Mouse (Mus musculus): ENCODE measurements at regions not wholly inside any gene's neighbourhood (a gene's known extent, or its start where the extent isn't known, plus 50 kb on each side); places are given as distances from the start of the nearest gene placed in this dataset.

DNA sequence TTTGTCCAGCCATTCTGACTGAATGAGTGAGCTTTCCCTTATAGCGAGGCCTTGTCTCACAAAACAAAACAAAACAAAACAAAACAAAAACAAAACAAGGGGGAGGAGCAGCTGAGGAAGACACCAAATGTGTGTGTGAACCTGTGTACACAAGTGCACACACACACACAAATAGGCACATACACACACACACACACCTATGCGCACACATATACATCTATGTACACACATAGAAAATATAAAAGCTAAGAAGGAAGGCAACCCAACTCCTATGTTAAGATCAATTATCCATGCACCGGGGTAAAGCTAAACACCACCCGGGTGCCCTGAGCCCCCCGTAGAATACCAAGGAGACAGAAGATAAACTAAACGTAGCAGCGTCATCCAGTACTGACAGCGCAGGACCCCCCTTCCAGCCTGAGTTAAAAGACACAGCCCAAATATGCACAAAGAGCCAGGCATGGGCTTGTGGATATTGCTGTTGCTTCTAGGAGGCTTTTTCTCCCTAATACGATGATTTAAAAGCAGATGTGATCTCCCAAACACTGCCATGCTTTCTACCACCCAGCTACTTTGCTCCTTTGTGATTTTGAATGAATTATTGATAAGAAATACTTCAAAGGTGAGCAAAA, 108.4 kb upstream of the Ptbp2 start:
- no peak for DNase-seq

DNA sequence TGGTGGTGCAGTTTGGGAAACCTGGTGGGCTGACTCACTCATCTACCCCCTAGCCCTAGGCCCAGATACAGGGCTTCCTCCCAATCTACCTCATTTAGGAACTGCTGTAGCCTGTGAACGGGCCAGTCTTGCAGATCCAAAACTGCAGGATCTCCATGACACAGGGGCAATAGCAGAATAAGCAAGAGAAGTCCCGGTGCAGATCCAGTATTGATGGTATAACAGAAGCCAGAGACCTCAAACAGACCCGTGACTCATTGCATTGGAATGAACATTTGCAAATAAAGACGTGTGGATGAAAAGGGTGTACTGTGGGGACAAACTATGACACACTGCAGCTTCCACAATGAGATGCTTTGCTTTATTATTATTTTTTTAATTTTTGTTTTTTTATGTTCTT, 106.6 kb upstream of the Ptbp2 start:
- no peak for DNase-seq

DNA sequence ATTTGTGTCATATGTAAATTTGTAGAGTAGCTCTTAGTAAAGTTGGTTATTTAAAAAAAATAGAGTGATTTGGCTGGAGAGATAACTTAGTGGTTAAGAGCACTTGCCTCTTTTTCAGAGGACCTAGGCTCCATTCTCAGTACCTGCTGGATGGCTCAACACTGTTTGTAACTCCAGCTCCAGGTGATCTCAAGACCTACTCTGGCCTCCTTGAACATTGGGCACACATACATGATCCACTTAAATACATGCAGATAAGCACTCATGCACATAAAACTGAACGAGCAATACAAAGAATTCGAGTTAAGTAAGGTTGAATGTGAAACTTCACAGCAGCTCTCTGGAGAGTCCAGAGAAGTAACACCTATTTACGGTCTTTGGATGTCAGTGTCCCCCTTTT, 104.2 kb upstream of the Ptbp2 start:
- no peak for DNase-seq

GRCm38 (mm10) chr3:119876395-119876794, 92.1 kb upstream of the Ptbp2 start:
- no peak for DNase-seq

- no peak for DNase-seq
Measured at GRCm38 (mm10) chr3:119875061-119875460, 90.8 kb upstream of the Ptbp2 start.

DNA sequence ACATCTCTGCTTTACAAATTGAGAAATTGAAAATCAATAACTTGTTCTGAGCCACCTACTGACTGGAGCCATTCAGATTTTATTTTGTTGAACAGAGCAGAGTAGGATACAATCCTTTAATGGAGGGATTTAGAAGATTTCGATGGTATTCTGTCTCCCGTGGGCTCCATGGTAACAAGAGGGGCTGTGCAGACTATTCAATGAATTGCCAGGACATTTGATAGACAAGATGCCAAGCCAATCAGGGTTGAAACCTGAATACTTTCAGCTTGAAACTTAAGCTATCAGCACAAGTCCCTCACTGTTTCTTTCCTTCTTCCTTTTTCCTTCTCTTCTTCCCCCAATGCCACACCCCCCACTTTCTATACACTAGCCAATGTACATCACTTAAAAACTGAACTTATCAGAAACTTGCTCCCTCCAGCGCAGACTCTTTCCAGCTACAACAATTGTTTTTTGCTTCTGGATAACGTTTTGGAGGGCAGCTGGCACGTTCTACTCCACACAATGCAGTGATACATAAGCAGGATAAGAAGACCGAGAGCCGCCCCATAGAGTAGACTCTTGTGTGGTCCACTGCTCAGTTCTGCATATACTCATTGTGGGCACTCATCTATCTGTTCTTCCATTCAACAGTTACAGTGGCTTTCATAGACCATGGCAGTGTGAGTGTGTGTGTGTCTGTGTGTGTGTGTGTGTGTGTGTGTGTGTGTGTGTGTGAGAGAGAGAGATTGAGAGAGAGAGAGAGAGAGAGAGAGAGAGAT, 78.1 kb upstream of the Ptbp2 start:
- no peak for DNase-seq
